Mouse (Mus musculus): ENCODE measurements at regions not wholly inside any gene's neighbourhood (a gene's known extent, or its start where the extent isn't known, plus 50 kb on each side); places are given as distances from the start of the nearest gene placed in this dataset.
"Not testable (repeated sequence)": the region's sequence is repeated elsewhere in the genome, so short reads cannot be mapped to it uniquely, and the experiment has no call there.

- no peak for DNase-seq (ENCODE audit: low read depth)
These were observed 63.0 kb downstream of the Hand2 start for GRCm38 (mm10) chr8:57383746-57384320.

DNA sequence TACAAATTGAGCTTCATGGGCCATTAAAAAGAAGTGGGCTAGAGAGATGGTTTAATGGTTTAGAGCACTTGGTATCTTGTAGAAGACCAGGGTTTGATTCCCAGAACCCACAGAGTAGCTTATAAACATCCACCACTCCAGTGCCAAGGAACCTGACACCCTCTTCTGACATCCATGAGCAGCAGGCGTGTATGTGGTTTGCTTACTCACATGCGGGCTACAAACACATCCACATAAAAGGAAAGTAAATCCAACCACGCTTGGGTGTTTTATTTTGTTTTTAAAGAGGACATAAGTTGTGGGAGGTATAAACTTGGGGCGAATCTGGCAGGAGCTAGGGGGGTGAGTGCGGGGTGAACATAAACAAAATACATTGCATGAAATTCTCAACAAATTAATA, 66.8 kb downstream of the Hand2 start:
- DNase-seq (ENCODE audit: low read depth) = no peak

GRCm38 (mm10) chr8:57388579-57388978, 67.1 kb upstream of the Scrg1 start:
- DNase-seq (ENCODE audit: low read depth) = no peak

- no peak for DNase-seq (ENCODE audit: low read depth)
These were observed 57.6 kb upstream of the Scrg1 start for GRCm38 (mm10) chr8:57397999-57398635.

DNA sequence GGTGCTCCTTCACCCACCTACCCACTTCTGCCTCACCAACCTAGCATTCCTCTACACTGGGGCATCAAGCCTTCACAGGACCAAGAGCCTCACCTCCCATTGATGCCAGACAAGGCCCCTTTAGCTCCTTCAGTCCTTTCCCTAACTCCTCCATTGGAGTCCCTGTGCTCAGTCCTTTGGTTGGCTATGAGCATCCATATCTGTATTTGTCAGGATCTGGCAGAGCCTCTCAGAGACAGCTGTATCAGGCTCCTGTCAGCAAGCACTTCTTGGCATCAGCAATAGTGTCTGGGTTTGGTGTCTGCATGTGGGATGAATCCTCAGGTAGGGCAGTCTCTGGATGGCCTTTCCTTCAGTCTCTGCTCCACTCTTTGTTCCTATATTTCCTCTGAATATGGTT, 55.6 kb upstream of the Scrg1 start:
- DNase-seq (ENCODE audit: low read depth) = not testable (repeated sequence)

GRCm38 (mm10) chr8:57400776-57401631, 54.7 kb upstream of the Scrg1 start:
- DNase-seq (ENCODE audit: low read depth) = peak; percentile 14

DNA sequence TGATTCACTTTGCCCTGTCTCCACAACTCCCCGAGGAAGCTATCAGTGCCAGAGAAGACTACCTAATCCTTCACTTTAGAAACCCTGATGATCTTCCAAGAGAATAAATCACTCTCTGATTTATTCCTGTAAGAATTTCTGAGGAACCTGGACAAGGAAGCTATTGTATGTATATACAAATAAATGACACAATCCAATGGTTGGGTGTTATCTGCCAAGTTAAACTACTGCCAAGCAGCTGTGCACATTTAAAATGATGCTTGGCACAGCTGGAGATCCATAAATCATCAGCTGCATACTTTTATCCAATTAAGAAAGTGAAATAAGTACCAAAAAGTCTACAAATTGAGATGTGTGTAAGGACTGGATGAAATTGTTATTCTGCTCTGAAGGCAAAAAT, 54.1 kb upstream of the Scrg1 start:
- no peak for DNase-seq (ENCODE audit: low read depth)

DNA sequence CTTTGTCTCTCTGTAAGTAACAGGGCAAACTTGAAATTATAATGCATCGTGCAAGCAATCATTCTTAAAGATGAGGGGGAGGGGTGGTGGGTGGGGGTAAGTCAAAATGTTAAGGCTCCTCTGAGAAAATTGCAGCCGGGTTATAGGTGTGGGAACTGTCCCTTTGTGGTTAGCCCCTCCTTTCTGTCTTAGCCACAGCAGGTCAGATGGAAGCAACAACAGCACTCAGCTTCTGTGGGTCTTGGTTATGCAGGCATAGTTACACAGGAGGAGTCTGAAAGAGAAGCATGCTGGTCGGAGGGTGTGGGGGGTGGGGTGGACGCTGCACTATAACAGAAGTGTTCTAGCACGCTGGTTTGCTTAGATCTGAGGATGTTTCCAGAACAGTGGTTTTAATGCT, 53.5 kb upstream of the Scrg1 start:
- no peak for DNase-seq (ENCODE audit: low read depth)

DNA sequence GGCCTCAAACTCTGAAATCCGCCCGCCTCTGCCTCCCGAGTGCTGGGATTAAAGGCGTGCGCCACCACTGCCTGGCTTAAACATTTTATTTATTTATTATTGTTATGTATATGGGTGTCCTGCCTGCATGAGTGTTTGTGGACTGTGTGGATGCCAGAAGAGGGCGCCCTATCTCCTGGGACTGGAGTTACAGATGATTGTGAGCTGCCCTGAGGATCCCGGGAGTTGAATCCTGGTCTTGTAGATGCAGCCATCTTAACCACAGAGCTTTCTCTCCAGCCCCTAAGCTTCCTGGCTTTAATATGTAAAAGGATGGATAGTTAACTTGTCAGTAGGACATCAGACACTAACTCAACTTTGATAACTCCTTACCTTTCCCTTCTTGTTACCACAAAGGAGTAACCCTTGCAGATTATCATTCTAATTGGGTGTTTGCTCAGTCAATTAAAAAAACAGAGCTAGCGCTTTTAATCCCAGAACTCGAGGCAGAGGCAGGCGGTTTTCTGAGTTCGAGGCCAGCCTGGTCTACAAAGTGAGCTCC, 52.0 kb upstream of the Scrg1 start:
- DNase-seq (ENCODE audit: low read depth) = no peak

- no peak for DNase-seq (ENCODE audit: low read depth)
These were observed 50.4 kb upstream of the Scrg1 start for GRCm38 (mm10) chr8:57405277-57405817.

Measured in induced T-regulatory cell, adult 2 months (primary cell).